Mouse (Mus musculus): ENCODE data around the gene Stpg2.
"Not testable (repeated sequence)": the region's sequence is repeated elsewhere in the genome, so short reads cannot be mapped to it uniquely, and the experiment has no call there.

Gene Stpg2

GRCm38 (mm10) chr3:139442170-139442569 is 236.7 kb downstream of the Stpg2 start:
- DNase-seq (ENCODE audit: low spot score) = no peak

- no peak for DNase-seq (ENCODE audit: low spot score)
These were observed 290.4 kb downstream of the Stpg2 start for GRCm38 (mm10) chr3:139495939-139496338.

- no peak for DNase-seq (ENCODE audit: low spot score)
These were observed 296.7 kb downstream of the Stpg2 start for GRCm38 (mm10) chr3:139502216-139502615.

- no peak for DNase-seq (ENCODE audit: low spot score)
These were observed 303.9 kb downstream of the Stpg2 start for GRCm38 (mm10) chr3:139509275-139509985.

- DNase-seq (ENCODE audit: low spot score) = no peak
These were observed 373.0 kb downstream of the Stpg2 start for GRCm38 (mm10) chr3:139578496-139578895.

GRCm38 (mm10) chr3:139581298-139581697 is 375.8 kb downstream of the Stpg2 start:
- no peak for DNase-seq (ENCODE audit: low spot score)

- no peak for DNase-seq (ENCODE audit: low spot score)
These were observed 394.0 kb downstream of the Stpg2 start for GRCm38 (mm10) chr3:139599508-139599907.

GRCm38 (mm10) chr3:139608267-139608666 is 402.8 kb downstream of the Stpg2 start:
- DNase-seq (ENCODE audit: low spot score) = not testable (repeated sequence)

- no peak for DNase-seq (ENCODE audit: low spot score)
These were observed 409.1 kb downstream of the Stpg2 start for GRCm38 (mm10) chr3:139614641-139615040.

GRCm38 (mm10) chr3:139615791-139616190 is 410.3 kb downstream of the Stpg2 start:
- no peak for DNase-seq (ENCODE audit: low spot score)

GRCm38 (mm10) chr3:139637887-139638286 is 432.4 kb downstream of the Stpg2 start:
- no peak for DNase-seq (ENCODE audit: low spot score)

- DNase-seq (ENCODE audit: low spot score) = no peak
These were observed 446.0 kb downstream of the Stpg2 start for GRCm38 (mm10) chr3:139651505-139651904.

GRCm38 (mm10) chr3:139659416-139659815 is 453.9 kb downstream of the Stpg2 start:
- DNase-seq (ENCODE audit: low spot score) = no peak

- no peak for DNase-seq (ENCODE audit: low spot score)
These were observed 456.7 kb downstream of the Stpg2 start for GRCm38 (mm10) chr3:139662241-139662640.

- no peak for DNase-seq (ENCODE audit: low spot score)
These were observed 458.3 kb downstream of the Stpg2 start for GRCm38 (mm10) chr3:139663712-139664245.

GRCm38 (mm10) chr3:139665047-139665446 is 459.6 kb downstream of the Stpg2 start:
- no peak for DNase-seq (ENCODE audit: low spot score)

- DNase-seq (ENCODE audit: low spot score) = no peak
These were observed 470.7 kb downstream of the Stpg2 start for GRCm38 (mm10) chr3:139676192-139676591.

GRCm38 (mm10) chr3:139676723-139677122 is 471.2 kb downstream of the Stpg2 start:
- DNase-seq (ENCODE audit: low spot score) = no peak

GRCm38 (mm10) chr3:139704238-139704637 is 498.7 kb downstream of the Stpg2 start:
- not testable (repeated sequence) for DNase-seq (ENCODE audit: low spot score)

GRCm38 (mm10) chr3:139707396-139707795 is 501.9 kb downstream of the Stpg2 start:
- DNase-seq (ENCODE audit: low spot score) = not testable (repeated sequence)

GRCm38 (mm10) chr3:139709794-139710193 is 504.3 kb downstream of the Stpg2 start:
- DNase-seq (ENCODE audit: low spot score) = no peak

GRCm38 (mm10) chr3:139728751-139729150 is 523.3 kb downstream of the Stpg2 start:
- no peak for DNase-seq (ENCODE audit: low spot score)

- no peak for DNase-seq (ENCODE audit: low spot score)
These were observed 523.8 kb downstream of the Stpg2 start for GRCm38 (mm10) chr3:139729248-139729647.

GRCm38 (mm10) chr3:139733156-139733555 is 527.7 kb downstream of the Stpg2 start:
- no peak for DNase-seq (ENCODE audit: low spot score)

All from testis, postnatal 10 days (tissue).